Mouse (Mus musculus) lung, postnatal 14 days (tissue): ENCODE measurements at regions not wholly inside any gene's neighbourhood (a gene's known extent, or its start where the extent isn't known, plus 50 kb on each side); places are given as distances from the start of the nearest gene placed in this dataset.

Experiments used
- DNase-seq: peaks from one replicate; pipeline ENCODE4 v3.0.0; 2021

GRCm38 (mm10) chr9:41365251-41365650 is 203.8 kb upstream of the Ubash3b start:
- no peak for DNase-seq

- no peak for DNase-seq
These were observed 203.1 kb upstream of the Ubash3b start for GRCm38 (mm10) chr9:41364442-41365250.

DNA sequence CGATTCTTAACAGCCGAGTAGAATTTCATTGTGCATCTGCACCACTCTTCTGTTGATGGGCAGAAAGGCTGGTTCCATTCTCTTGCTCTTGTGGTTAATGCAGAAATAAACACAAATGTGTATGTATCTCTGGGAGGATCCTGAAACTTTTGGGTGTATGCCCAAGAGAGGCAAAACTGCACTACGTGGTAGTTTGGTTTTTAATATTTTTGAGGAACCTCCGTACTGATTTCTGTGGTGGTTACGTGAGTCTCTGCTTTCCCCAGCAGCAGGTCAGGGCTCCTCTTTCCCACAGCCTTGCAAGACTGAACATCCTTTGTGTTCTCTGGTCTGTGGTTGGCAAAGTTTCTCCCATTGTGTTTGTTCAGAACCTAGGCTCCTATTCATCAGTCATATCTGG is 198.9 kb upstream of the Ubash3b start:
- DNase-seq = no peak

GRCm38 (mm10) chr9:41359286-41359685 is 197.8 kb upstream of the Ubash3b start:
- DNase-seq = no peak

DNA sequence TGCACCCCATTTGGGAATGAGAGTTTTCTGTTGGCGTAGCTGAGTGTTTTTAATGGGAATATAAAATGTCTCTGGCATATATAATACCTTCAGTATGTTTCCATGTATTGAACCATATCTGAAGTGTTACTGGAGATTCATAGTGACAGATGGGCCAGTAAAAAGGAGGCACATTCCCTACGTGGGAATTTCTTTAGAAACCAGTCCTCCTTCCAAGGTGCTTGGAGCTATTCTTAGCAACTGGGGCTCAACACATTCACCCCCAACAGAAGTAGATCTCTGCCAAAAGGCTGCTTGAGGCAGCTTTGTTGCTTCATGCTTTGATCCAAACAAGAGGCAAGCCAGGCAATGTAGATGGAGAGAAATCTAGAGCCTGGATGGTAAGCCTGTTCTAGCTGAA is 183.8 kb upstream of the Ubash3b start:
- DNase-seq = no peak

GRCm38 (mm10) chr9:41337375-41337774 is 175.9 kb upstream of the Ubash3b start:
- no peak for DNase-seq

DNA sequence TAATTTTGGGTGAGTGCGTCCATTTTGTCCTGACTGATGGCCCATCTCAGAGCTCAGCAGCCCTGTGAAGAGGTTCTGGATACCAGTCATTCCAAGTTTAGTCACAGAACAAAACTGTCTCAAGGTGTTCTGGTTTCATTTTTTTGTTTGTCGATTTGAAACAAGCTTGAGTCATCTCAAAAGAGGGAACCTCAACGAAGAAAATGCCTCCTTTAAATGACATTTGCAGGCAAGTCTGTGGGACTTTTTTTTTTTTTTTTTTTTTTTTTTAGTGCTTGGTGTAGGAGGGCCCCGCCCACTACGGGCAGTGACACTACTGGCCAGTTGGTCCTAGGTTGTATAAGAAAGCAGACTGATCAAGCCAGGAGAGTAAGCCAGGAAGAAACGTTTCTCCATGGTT is 175.3 kb upstream of the Ubash3b start:
- DNase-seq = no peak

DNA sequence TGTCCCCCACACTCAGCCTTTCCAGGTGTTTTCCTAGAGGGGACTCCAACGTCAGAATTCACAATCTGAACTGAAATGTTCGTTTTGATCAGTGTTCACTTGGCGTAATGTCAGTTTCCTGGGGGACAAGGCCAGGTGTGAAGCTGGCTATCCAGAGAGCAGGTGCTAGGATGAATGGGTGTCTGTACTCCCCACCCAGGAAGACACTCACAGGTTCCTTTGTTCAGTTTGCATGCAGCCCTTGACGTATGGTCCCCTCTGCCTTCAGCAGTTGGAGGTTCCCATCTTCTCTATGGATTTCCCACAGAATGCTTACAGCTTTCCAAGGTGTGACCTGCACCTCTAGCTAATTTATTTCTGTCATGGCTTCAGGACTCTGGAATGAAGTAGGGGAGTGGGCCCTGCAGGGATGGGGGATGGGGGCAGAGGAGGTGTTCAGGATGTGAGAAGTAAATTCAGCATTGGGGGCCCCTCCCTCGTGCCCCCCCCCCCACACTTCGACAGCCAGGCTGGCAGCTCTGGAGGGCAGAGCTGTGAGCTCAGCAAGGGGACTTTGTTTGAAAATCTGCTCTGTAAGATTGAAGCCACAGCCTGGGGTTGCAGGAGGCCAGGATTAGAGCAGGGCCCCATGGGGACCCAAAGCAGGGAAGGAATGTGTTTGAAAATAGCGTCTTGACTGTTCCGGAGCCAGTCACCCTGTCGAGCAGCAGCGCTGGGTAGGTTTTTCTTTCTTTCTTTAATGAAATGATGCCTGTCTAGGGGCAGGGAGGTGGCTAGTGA is 173.2 kb upstream of the Ubash3b start:
- no peak for DNase-seq

- DNase-seq = no peak
These were observed 172.0 kb upstream of the Ubash3b start for GRCm38 (mm10) chr9:41333526-41333925.

- no peak for DNase-seq
These were observed 167.5 kb upstream of the Ubash3b start for GRCm38 (mm10) chr9:41328959-41329358.

DNA sequence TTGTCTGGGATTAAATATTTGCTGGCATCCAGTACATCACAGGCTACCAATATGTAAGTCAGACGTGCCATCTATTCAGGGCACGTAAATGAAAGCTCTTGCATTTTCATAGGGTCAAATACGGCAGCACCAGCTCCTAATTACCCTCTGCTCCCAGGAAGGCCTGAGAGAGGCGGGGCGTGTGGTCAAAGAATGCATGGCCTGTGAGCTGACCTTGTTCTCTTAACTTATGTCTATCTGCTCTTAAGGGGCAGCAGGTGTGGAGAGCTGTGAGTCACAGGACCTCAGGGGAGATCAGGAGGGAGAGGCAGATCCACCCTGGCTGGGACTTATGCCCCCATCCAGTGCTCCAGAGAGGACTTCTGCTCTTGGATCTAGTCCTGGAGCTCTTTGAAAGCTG is 167.0 kb upstream of the Ubash3b start:
- no peak for DNase-seq

DNA sequence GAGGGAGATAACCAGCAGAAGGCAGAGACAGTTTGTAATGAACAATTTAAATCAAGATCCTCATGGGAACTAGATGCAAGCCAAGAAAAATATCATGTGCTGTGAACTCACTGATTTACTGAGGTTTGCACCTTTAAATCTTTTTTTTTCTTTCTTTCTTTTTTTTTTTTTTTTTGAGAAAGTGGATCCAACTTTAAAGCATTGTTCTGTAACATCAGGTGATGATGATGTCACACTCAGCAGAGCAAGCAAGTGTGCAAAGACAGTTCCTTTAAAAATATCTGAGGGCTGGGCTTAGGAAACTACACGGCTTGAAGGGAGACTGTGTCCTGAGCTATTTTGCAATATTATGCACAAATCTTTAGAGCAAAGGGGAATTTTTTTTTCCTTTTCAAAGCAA is 166.6 kb upstream of the Ubash3b start:
- DNase-seq = no peak

GRCm38 (mm10) chr9:41327561-41327960 is 166.1 kb upstream of the Ubash3b start:
- no peak for DNase-seq

- peak; percentile 56 for DNase-seq
These were observed 165.5 kb upstream of the Ubash3b start for GRCm38 (mm10) chr9:41326772-41327560.

- no peak for DNase-seq
These were observed 160.0 kb upstream of the Ubash3b start for GRCm38 (mm10) chr9:41321521-41321920.

GRCm38 (mm10) chr9:41319066-41319465 is 157.6 kb upstream of the Ubash3b start:
- peak; percentile 49 for DNase-seq

- DNase-seq = no peak
These were observed 144.7 kb upstream of the Ubash3b start for GRCm38 (mm10) chr9:41306229-41306628.

GRCm38 (mm10) chr9:41303494-41303828 is 142.0 kb upstream of the Ubash3b start:
- no peak for DNase-seq

DNA sequence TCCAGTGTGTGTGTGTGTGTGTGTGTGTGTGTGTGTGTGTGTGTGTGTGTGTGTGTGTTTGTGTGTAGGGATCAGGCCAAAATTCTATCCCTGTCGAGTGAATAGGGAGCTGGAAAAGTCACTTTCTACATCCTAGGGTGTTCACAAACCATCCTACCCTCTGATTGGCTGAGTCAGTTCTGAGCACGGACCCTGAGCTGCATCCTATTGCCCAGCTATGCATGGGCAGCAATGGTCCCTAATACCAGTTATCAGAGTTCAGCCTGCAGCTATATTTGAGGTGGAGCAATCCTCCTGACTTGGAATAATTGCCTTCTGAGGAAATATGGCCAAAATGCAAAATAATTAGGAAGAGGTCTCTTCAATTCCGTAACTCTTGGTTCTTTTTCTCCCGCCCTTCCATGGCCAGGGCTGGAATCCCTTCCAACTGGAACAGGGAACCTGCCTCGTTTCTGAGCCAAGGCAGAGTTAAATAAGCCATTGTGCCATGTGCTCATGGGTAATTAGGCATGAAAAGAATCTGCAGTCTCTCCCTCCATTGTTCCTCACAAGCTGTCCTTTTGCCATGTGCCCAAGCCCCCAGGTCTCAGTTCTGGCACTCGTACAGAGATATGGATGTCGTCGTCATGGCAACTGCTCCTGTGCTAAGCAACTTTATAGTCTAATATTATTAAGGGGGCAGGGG is 141.5 kb upstream of the Ubash3b start:
- DNase-seq = no peak

GRCm38 (mm10) chr9:41286145-41286468 is 124.6 kb upstream of the Ubash3b start:
- no peak for DNase-seq

DNA sequence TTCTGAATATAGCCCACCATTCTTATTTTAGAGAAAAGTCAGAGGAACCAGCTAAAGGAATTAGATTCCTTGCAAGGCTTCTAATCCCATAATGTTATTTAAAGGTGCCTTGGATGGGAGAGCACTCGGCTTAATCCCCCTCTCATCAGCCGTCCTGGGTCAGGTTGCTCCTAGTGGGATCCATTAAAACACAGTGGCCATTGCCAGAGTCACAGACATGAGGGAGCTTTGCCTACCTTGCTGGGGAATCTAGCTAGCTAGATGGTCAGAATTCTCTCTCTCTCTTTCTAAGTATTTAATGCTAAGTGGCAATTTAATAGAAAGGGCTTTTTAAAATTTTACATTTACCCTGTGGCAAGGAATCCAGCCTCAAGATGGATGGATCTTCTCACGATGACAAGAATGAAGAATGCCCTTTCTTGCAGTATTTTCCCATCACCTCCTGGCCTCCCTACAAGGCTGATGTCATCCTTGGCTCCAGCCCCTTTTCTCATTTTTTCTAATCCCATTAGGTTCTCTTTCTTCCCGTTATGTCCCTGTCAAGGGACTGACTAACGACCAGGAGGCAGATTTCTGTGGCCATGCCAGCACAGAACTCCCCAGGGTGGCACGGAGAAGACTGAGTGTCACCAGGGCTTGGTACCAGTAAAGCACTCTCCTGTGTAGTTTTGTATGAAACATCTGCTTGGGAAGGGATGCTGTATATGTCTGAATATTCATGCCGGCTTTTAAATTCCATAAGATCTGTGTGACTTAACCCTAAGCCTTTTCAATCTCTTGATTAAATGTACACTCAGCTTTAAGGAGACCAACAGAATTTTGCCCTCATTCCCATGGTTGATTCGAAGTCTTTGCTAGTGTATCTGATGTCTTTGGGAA is 124.0 kb upstream of the Ubash3b start:
- no peak for DNase-seq

- no peak for DNase-seq
These were observed 116.2 kb upstream of the Ubash3b start for GRCm38 (mm10) chr9:41277726-41278125.
